Mouse (Mus musculus) spleen, postnatal 10 days (tissue): Measurements from ENCODE around the gene Pik3r2.
A peak's percentile ranks its signal among the peaks of the same experiment; 100 is the strongest.

Experiments used
- DNase-seq, 2 experiments: peaks; one replicate each; pipeline ENCODE4 v3.0.0; 2021 to 2022; ENCODE audit warnings: low spot score in 2 of 2

Gene Pik3r2

DNA sequence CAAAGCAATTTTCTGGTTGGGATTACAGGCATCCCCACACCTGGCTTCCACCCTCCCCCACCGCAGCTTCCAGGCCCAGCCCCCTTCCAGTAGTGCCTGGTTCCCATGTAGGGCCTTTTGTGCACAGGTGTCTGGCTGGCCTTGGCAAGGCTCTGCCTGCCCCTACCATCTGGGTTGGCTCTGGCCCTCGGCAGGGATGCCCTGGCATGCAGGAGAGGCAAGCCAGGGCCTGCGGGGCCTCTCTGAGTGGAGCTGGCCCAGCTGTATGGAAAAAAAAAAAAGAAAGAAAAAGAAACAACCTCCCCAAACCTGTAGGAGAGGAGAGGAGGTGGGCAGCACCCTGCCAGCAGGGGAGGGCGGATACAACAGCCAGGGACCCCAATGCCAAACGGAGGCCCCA is 3.1 kb downstream of the Pik3r2 start:
- DNase-seq: no peak

DNA sequence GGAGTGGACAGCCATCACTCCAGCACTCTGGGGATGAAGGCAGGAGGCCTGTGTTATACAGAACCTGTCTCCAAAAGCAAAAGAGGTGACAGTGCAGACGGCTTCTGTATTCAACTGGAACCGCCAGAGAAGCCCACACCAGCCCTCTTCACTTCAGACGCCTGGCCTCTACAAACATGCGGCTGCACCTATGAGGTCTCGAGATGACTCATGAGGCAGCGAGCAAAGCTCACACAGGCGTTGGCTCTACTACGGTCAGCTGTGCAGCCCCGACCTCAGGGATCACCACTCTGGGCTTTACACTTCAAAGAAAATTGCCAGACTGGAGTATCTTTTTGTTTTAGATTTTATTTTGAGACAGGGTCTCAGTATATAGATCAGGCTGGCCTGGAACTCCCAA is 3.6 kb downstream of the Pik3r2 start:
- DNase-seq: no peak

DNA sequence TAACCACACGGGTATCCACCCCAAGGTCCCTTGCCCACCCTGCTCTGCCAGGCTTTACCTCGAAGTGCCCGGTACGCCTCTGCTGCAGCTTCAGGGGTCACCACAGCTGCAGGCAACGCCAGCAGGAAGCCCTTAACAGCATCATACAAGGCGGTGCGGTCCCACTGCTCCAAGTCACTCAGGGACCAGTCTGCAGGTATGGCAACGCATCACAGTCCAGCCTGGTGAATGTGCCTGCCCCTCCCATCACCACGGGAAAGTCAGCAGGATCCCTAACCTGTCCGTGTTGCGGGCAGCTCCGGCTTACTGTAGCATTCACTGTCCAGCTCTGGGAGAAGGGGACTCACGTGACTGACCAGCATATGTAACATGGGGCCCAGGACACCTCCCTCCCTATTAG is 4.4 kb downstream of the Pik3r2 start:
- no peak for DNase-seq

DNA sequence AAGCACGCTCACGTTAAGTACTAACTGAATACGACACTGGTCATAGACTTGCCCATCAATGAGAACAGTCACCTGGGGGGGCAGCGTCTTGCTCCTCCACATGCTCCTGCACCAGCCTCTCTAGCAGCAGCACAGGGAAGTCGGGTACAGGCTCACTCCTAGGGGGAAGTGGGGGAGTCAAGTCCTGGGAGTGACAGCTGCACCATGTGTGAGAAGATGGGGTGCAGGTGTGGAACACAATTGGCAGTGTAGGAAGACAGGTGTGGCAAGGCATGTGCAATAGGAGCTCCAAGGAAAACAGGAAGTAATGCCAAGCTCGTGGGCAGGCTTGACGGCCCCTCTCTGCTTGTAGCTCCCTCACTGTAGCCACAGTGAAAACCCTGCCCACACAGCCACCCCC is 5.3 kb downstream of the Pik3r2 start:
- DNase-seq: no peak

DNA sequence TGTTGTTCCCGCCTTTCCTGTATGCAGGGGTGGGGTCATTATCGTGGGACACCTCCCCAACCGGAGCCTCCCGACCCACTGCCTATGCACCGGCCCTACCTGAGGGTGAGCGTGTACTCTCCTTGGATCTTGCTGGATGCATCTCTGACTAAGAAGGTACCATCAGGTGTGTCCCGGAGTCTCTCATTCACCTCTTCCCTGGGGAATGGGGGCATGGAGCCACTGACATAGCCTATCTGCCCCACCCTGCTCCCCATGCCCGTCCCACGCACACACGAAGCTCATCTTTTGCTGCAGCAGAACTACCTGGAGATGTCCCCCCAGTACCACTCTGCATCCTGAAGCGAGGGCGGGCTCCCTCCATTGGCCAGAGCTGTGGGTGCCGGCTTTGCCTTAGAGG is 5.8 kb downstream of the Pik3r2 start:
- no peak for DNase-seq

GRCm38 (mm10) chr8:70769858-70770257 is 6.7 kb downstream of the Pik3r2 start:
- no peak for DNase-seq

GRCm38 (mm10) chr8:70769359-70769758 is 7.2 kb downstream of the Pik3r2 start:
- DNase-seq: peak; percentile 98 to 99

DNA sequence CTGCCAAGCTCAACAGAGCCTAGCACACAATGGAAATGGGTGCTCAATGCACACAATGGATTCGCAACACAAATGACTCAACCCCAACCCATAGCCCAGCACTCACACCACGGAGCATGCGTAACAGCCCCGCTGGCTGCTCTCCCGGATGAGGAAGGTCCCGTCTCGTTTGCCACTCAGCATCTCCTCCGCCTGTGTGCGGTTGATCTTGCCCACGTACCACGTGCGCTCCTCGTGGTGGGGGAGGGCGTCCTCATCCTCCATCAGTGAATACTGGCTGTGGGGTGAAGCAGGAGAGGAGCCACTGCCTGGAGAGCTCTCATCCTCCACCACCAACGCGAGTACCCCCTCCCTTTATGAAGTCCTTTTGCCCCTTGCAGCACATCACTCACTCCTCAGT is 7.6 kb downstream of the Pik3r2 start:
- no peak for DNase-seq

- DNase-seq: peak in 1 of 2 experiments; percentile 75
Observed at GRCm38 (mm10) chr8:70768231-70768776, 8.2 kb downstream of the Pik3r2 start.

DNA sequence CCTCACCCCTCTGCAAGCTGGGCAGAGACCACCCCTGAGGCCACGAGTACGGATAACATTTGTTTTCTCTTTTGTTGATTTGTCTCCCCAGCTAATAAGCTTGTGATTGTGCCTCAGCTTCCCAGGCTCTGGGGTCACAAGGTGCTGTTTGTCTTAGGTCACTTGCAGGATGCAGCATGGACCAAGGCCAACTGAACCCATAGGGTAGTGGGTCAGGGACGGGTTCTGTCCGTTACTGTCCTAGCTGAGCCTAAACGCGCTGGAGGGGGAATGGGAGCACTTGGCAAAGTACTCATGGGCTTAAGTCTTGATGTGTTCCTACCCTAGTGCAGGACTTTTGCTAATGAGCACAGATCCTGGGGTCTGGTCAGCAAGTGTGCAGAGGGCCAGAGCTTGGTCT is 9.0 kb downstream of the Pik3r2 start:
- no peak for DNase-seq

GRCm38 (mm10) chr8:70766571-70767440 is 9.7 kb downstream of the Pik3r2 start:
- DNase-seq: peak in 1 of 2 experiments; percentile 82

DNA sequence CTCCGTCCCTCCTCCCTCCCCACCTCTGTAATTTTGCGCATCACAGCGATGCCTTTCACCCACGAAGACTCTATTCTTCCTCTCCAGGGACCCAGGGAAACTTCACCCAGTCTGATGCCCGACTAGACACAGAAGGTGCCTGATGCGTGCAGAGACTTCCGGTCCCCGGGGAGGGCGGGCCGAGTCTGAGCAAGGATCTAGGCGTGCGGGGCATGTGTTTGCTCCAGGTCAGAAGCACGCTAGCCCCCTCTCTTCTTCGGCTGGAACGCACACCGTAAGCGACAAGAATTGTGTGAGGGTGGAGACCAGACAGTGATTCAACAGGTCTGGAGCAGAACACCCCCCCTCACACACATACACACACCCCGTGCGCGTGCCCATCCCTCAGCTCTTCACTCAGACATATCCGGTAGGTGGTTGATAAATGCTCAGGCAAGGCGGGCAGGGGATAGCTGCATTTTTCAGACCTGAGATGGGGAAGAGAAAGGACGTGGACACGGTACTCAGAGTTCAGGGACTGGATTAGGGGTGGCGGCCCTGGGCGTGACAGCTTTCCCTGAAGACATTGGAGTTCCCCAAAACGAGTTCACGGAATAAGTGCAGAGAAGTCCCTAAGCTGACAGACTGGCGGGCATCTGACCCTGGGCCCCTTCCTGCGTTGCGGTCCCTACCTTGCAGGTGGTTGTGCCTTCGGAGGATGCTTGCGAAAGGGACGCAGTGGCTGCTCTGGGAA is 10.5 kb downstream of the Pik3r2 start:
- peak; percentile 59 to 85 for DNase-seq

GRCm38 (mm10) chr8:70765329-70765728 is 11.2 kb downstream of the Pik3r2 start:
- DNase-seq: no peak

GRCm38 (mm10) chr8:70764676-70765075 is 11.8 kb downstream of the Pik3r2 start:
- DNase-seq: no peak

GRCm38 (mm10) chr8:70764026-70764425 is 12.5 kb downstream of the Pik3r2 start:
- DNase-seq: peak; percentile 42 to 64

GRCm38 (mm10) chr8:70763354-70763753 is 13.2 kb downstream of the Pik3r2 start:
- peak; percentile 83 to 88 for DNase-seq

- peak; percentile 51 to 67 for DNase-seq
Observed at GRCm38 (mm10) chr8:70762118-70762517, 14.4 kb downstream of the Pik3r2 start.

DNA sequence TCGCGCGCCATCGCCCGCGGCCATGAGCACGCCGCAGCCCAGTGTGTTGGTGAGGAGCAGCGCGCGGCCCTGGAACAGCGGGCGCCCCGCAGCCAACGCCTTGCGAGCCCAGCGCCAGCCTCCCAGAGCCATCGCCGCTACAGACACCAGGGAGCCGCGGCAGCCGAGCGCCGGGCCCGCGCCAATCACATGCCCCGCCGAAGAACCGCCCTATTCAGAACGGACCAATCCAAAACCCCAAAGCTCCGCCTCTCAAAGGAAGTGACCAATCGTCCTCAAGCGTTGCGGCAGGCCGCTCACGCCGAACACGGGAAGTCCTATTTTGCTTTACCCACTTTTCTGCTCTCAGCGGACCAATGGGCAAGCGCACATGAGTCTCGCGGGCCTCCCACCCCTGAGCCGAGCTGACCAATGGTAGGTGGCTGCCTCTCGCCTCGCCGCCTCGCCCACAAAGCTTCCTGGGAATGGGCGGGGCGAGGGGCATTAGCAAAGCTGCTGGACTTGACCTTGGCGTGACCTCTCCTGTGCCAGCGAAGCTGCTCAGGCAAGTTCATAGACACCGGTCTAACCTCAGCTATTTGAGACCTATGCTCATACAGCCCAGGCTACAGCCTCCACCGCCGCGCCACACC is 15.6 kb downstream of the Pik3r2 start, which contains the start of gene Mpv17l2:
Gene Mpv17l2, minus strand, starts transcription at position 172 of the 632 bp plus-strand sequence.
- DNase-seq: peak; percentile 90 to 96

- peak in 1 of 2 experiments; percentile 60 for DNase-seq
Observed at GRCm38 (mm10) chr8:70760350-70760749, 16.2 kb downstream of the Pik3r2 start.

- DNase-seq: peak in 1 of 2 experiments; percentile 18
Observed at GRCm38 (mm10) chr8:70758616-70759561, 17.6 kb downstream of the Pik3r2 start.

- peak in 1 of 2 experiments; percentile 12 for DNase-seq
Observed at GRCm38 (mm10) chr8:70758308-70758615, 18.3 kb downstream of the Pik3r2 start.
